Mouse (Mus musculus) forebrain, embryonic 12.5 days (tissue): Measurements from ENCODE around the gene Ptpre. TPM values are rescaled to one million over a fixed set of nuclear protein-coding genes. Genes with fewer than 3 reads are reported as not detected.
A peak's percentile ranks its signal among the peaks of the same experiment; 100 is the strongest.

Source experiments
- ATAC-seq: fragments of 200-750 bp; cut with Nextera tagmentation; 2 replicates; pipeline ENCODE4 v1.8.0; 2017; ENCODE audit warnings: moderate TSS enrichment; ENCODE audit not compliant: low FRiP score
- H3K27ac ChIP-seq: fragments of 300-500 bp; sonication (generic); 2 replicates; pipeline ENCODE4 v1.5.1; 2016; ENCODE audit warnings: mild to moderate bottlenecking
- H3K27me3 ChIP-seq: fragments of 300-500 bp; sonication (generic); 2 replicates; pipeline ENCODE4 v1.6.1; 2016; ENCODE audit warnings: mild to moderate bottlenecking
- H3K36me3 ChIP-seq: fragments of 300-500 bp; sonication (generic); replicated peaks from 2 replicates; pipeline ENCODE4 v1.6.1; 2016; ENCODE audit warnings: mild to moderate bottlenecking
- H3K4me1 ChIP-seq: fragments of 300-500 bp; sonication (generic); 2 replicates; pipeline ENCODE4 v1.6.1; 2016
- H3K4me2 ChIP-seq: fragments of 300-500 bp; sonication (generic); 2 replicates; pipeline ENCODE4 v1.6.1; 2016; ENCODE audit warnings: mild to moderate bottlenecking, moderate library complexity
- H3K4me3 ChIP-seq: fragments of 300-500 bp; sonication (generic); replicated peaks from 2 replicates; pipeline ENCODE4 v1.5.1; 2016; ENCODE audit warnings: mild to moderate bottlenecking
- H3K9ac ChIP-seq: fragments of 300-500 bp; sonication (generic); 2 replicates; pipeline ENCODE4 v1.6.1; 2016; ENCODE audit warnings: mild to moderate bottlenecking
- H3K9me3 ChIP-seq: fragments of 300-500 bp; sonication (generic); 2 replicates; pipeline ENCODE4 v1.6.1; 2016
- WGBS: fragments of 180-500 bp; shearing (Covaris S2); methylation state at CpG from one replicate; pipeline ENCODE4 v1.1.7; 2016; 5-methylcytosine and 5-hydroxymethylcytosine counted together
- polyA plus RNA-seq: library from polyadenylated mRNA; unstranded; fragments of >200 nt; fragmentation: Nextera tagmentation; extraction: Ambion mirVana; gene quantifications from 2 replicates; pipeline ENCODE4 v1.2.1, GENCODE M21; 2016

The Ptpre gene
- polyA plus RNA-seq, 1 experiment from 2014 or later: 1.3 TPM

- Histone ChIP-seq H3K4me3 (no peak overlapping the region), H3K27ac (no peak overlapping the region), H3K4me1 (no peaks in the 10 kb centered on the region), H3K9me3 (no peaks in the 10 kb centered on the region), H3K27me3 (no peaks in the 10 kb centered on the region), H3K4me2 (no peak overlapping the region), H3K36me3 (no peaks in the 10 kb centered on the region), H3K9ac (no peak overlapping the region)
- no peak for ATAC-seq
- WGBS: 63% methylated on average over 2 of the region's 2 CpGs
Measured at GRCm38 (mm10) chr7:135587821-135588575, 50.7 kb downstream of the Ptpre start.

- no peak overlapping the region for H3K4me2 ChIP-seq
- H3K27ac ChIP-seq: no peak overlapping the region
- no peaks in the 10 kb centered on the region for H3K27me3 ChIP-seq
- WGBS: 84% methylated on average over 8 of the region's 8 CpGs
- no peaks in the 10 kb centered on the region for H3K36me3 ChIP-seq
- H3K9me3 ChIP-seq: no peaks in the 10 kb centered on the region
- ATAC-seq: no peak
- H3K4me3 ChIP-seq: no peak overlapping the region
- no peaks in the 10 kb centered on the region for H3K4me1 ChIP-seq
- H3K9ac ChIP-seq: no peak overlapping the region
Measured at GRCm38 (mm10) chr7:135588620-135589309, 51.5 kb downstream of the Ptpre start.

GRCm38 (mm10) chr7:135591461-135591860 lies 54.2 kb downstream of the Ptpre start:
- no peak overlapping the region for H3K9ac ChIP-seq
- 0 out of 2 replicates have a peak, but pooled peaks cover 3% of the 10 kb centered on the region for H3K27me3 ChIP-seq
- H3K36me3 ChIP-seq: no peaks in the 10 kb centered on the region
- no peak for ATAC-seq
- H3K9me3 ChIP-seq: no peaks in the 10 kb centered on the region
- no peak overlapping the region for H3K4me2 ChIP-seq
- peaks cover 5% of the 10 kb centered on the region; the same call in 1 of the 2 replicates for H3K4me1 ChIP-seq
- H3K4me3 ChIP-seq: no peak overlapping the region
- H3K27ac ChIP-seq: no peak overlapping the region
- 83% methylated on average over 2 of the region's 2 CpGs for WGBS

- Histone ChIP-seq H3K27ac (no peak overlapping the region), H3K4me1 (peaks cover 17% of the 10 kb centered on the region; the same call in 1 of the 2 replicates), H3K9ac (no peak overlapping the region), H3K36me3 (no peaks in the 10 kb centered on the region), H3K4me2 (no peak overlapping the region), H3K27me3 (0 out of 2 replicates have a peak, but pooled peaks cover 3% of the 10 kb centered on the region), H3K9me3 (no peaks in the 10 kb centered on the region), H3K4me3 (no peak overlapping the region)
- WGBS: 81% methylated on average over 5 of the region's 5 CpGs
- no peak for ATAC-seq
Measured at GRCm38 (mm10) chr7:135593286-135593685, 56.0 kb downstream of the Ptpre start.

- Histone ChIP-seq H3K9me3 (no peaks in the 10 kb centered on the region), H3K4me1 (peaks cover 17% of the 10 kb centered on the region; the same call in 1 of the 2 replicates), H3K27me3 (0 out of 2 replicates have a peak, but pooled peaks cover 3% of the 10 kb centered on the region), H3K4me2 (no peak overlapping the region), H3K27ac (no peak overlapping the region), H3K36me3 (no peaks in the 10 kb centered on the region), H3K4me3 (no peak overlapping the region), H3K9ac (no peak overlapping the region)
- no peak for ATAC-seq
- 97% methylated on average over 3 of the region's 3 CpGs for WGBS
Measured at GRCm38 (mm10) chr7:135593825-135594224, 56.5 kb downstream of the Ptpre start.

GRCm38 (mm10) chr7:135594676-135595075 lies 57.4 kb downstream of the Ptpre start:
- 76% methylated on average over 7 of the region's 7 CpGs for WGBS
- Histone ChIP-seq H3K27me3 (0 out of 2 replicates have a peak, but pooled peaks cover 3% of the 10 kb centered on the region), H3K4me3 (no peak overlapping the region), H3K4me2 (no peak overlapping the region), H3K4me1 (peaks cover 17% of the 10 kb centered on the region; the same call in 1 of the 2 replicates), H3K27ac (no peak overlapping the region), H3K9ac (no peak overlapping the region), H3K9me3 (no peaks in the 10 kb centered on the region), H3K36me3 (no peaks in the 10 kb centered on the region)
- no peak for ATAC-seq

- H3K4me3 ChIP-seq: no peak overlapping the region
- no peak for ATAC-seq
- H3K27me3 ChIP-seq: 0 out of 2 replicates have a peak, but pooled peaks cover 3% of the 10 kb centered on the region
- H3K4me1 ChIP-seq: peaks cover 17% of the 10 kb centered on the region; the same call in 1 of the 2 replicates
- no peak overlapping the region for H3K4me2 ChIP-seq
- no peaks in the 10 kb centered on the region for H3K36me3 ChIP-seq
- no peak overlapping the region for H3K27ac ChIP-seq
- H3K9ac ChIP-seq: no peak overlapping the region
- no peaks in the 10 kb centered on the region for H3K9me3 ChIP-seq
- 52% methylated on average over 5 of the region's 5 CpGs for WGBS
Measured at GRCm38 (mm10) chr7:135595640-135596174, 58.4 kb downstream of the Ptpre start.

- Histone ChIP-seq H3K27me3 (0 out of 2 replicates have a peak, but pooled peaks cover 3% of the 10 kb centered on the region), H3K36me3 (no peaks in the 10 kb centered on the region), H3K4me2 (no peak overlapping the region), H3K4me1 (peaks cover 17% of the 10 kb centered on the region; the same call in 1 of the 2 replicates), H3K4me3 (no peak overlapping the region), H3K9me3 (no peaks in the 10 kb centered on the region), H3K9ac (no peak overlapping the region), H3K27ac (0 out of 2 replicates have a peak overlapping the region, but pooled peaks have one; percentile 25)
- no peak for ATAC-seq
- 60% methylated on average over 9 of the region's 9 CpGs for WGBS
Measured at GRCm38 (mm10) chr7:135597006-135597405, 59.7 kb downstream of the Ptpre start.

- Histone ChIP-seq H3K9me3 (no peaks in the 10 kb centered on the region), H3K27me3 (0 out of 2 replicates have a peak, but pooled peaks cover 3% of the 10 kb centered on the region), H3K4me3 (no peak overlapping the region), H3K4me1 (peaks cover 17% of the 10 kb centered on the region; the same call in 1 of the 2 replicates), H3K9ac (no peak overlapping the region), H3K36me3 (no peaks in the 10 kb centered on the region), H3K27ac (no peak overlapping the region), H3K4me2 (no peak overlapping the region)
- WGBS: 70% methylated on average over 12 of the region's 12 CpGs
- ATAC-seq: no peak
Measured at GRCm38 (mm10) chr7:135597604-135598289, 60.5 kb downstream of the Ptpre start.

GRCm38 (mm10) chr7:135598303-135598855 lies 61.1 kb downstream of the Ptpre start:
- no peaks in the 10 kb centered on the region for H3K36me3 ChIP-seq
- H3K27me3 ChIP-seq: 0 out of 2 replicates have a peak, but pooled peaks cover 3% of the 10 kb centered on the region
- H3K9ac ChIP-seq: no peak overlapping the region
- H3K4me3 ChIP-seq: no peak overlapping the region
- no peak for ATAC-seq
- H3K9me3 ChIP-seq: no peaks in the 10 kb centered on the region
- 81% methylated on average over 7 of the region's 7 CpGs for WGBS
- H3K4me1 ChIP-seq: peaks cover 20% of the 10 kb centered on the region; the same call in 1 of the 2 replicates
- H3K27ac ChIP-seq: no peak overlapping the region
- no peak overlapping the region for H3K4me2 ChIP-seq

GRCm38 (mm10) chr7:135600076-135600475 lies 62.8 kb downstream of the Ptpre start:
- Histone ChIP-seq H3K9ac (no peak overlapping the region), H3K27me3 (0 out of 2 replicates have a peak, but pooled peaks cover 3% of the 10 kb centered on the region), H3K4me3 (no peak overlapping the region), H3K4me1 (peaks cover 20% of the 10 kb centered on the region; the same call in 1 of the 2 replicates), H3K27ac (no peak overlapping the region), H3K4me2 (no peak overlapping the region), H3K9me3 (no peaks in the 10 kb centered on the region), H3K36me3 (no peaks in the 10 kb centered on the region)
- no peak for ATAC-seq
- 84% methylated on average over 3 of the region's 3 CpGs for WGBS
